Mouse (Mus musculus) embryonic facial prominence, embryonic 11.5 days (tissue): Measurements from ENCODE around the gene Oxt. TPM values are rescaled to one million over a fixed set of nuclear protein-coding genes. Genes with fewer than 3 reads are reported as not detected.

ENCODE experiments used
- ATAC-seq: fragments of 200-750 bp; cut with Nextera tagmentation; replicated peaks from 2 replicates; pipeline ENCODE4 v1.8.0; 2017; ENCODE audit warnings: low read depth; ENCODE audit not compliant: insufficient number of reproducible peaks, low FRiP score, low TSS enrichment
- DNase-seq: peaks from one replicate; pipeline ENCODE4 v3.0.0-alpha.2; 2015; ENCODE audit warnings: low spot score
- H3K27ac ChIP-seq: fragments of 300-500 bp; sonication (generic); replicated peaks from 2 replicates; pipeline ENCODE4 v1.5.1; 2014; ENCODE audit warnings: mild to moderate bottlenecking, low read depth, low read length, control low read depth
- H3K27me3 ChIP-seq: fragments of 300-500 bp; sonication (generic); 2 replicates; pipeline ENCODE4 v1.6.1; 2014; ENCODE audit warnings: mild to moderate bottlenecking, low read length, moderate library complexity, mixed read lengths; ENCODE audit not compliant: control insufficient read depth, insufficient read depth
- H3K36me3 ChIP-seq: fragments of 300-500 bp; sonication (generic); replicated peaks from 2 replicates; pipeline ENCODE4 v1.6.1; 2014; ENCODE audit warnings: low read depth, mild to moderate bottlenecking, low read length, moderate library complexity, mixed read lengths; ENCODE audit not compliant: control insufficient read depth, insufficient read depth
- H3K4me1 ChIP-seq: fragments of 300-500 bp; sonication (generic); 2 replicates; pipeline ENCODE4 v1.6.1; 2014; ENCODE audit warnings: low read length, mixed read lengths; ENCODE audit not compliant: control insufficient read depth, insufficient read depth
- H3K4me2 ChIP-seq: fragments of 300-500 bp; sonication (generic); 2 replicates; pipeline ENCODE4 v1.6.1; 2014; ENCODE audit warnings: low read depth, mild to moderate bottlenecking, control low read depth, low read length, moderate library complexity
- H3K4me3 ChIP-seq: fragments of 300-500 bp; sonication (generic); 2 replicates; pipeline ENCODE4 v1.5.1; 2014; ENCODE audit warnings: low read depth, low read length, control low read depth
- H3K9ac ChIP-seq: fragments of 300-500 bp; sonication (generic); replicated peaks from 2 replicates; pipeline ENCODE4 v1.6.1; 2014; ENCODE audit warnings: mild to moderate bottlenecking, control low read depth, low read length
- H3K9me3 ChIP-seq: fragments of 300-500 bp; sonication (generic); replicated peaks from 2 replicates; pipeline ENCODE4 v1.6.1; 2016; ENCODE audit warnings: mild to moderate bottlenecking, low read length, inconsistent platforms, mixed read lengths; ENCODE audit not compliant: control insufficient read depth
- whole genome bisulfite sequencing: fragments of 180-500 bp; shearing (Covaris S2); extraction: QIAGEN DNeasy Blood & Tissue Kit; methylation state at CpG from one replicate; pipeline ENCODE4 v1.1.7; 2014; 5-methylcytosine and 5-hydroxymethylcytosine counted together
- polyA plus RNA-seq: library from polyadenylated mRNA; unstranded; fragments of >200 nt; fragmentation: Nextera tagmentation; extraction: Ambion mirVana; gene quantifications from 2 replicates; pipeline ENCODE4 v1.2.1, GENCODE M21; 2014

Gene Oxt
- polyA plus RNA-seq, 1 experiment from 2014 or later = not detected

DNA sequence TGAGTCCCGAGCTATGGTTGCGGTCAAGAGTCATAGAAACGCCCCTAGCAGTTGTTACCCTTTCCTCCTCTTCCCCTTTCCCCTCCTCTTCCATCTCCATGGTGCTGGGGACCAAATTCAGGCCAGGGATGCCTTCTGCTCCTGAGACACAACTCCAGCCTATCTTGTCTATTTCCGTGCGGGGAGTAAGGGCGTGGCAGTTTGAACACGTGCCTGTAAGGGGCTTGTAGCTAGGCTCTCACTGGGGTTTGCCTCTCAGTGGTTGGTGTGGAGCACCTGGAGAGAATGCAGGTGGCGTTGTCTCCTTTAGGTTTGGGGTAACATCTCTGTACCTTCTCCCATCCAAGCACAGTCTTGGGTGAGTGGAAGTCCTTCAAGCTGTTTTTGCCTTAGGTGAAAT is 3.8 kb downstream of the Oxt start:
- peaks cover 6% of the 10 kb centered on the region; the same call in 1 of the 2 replicates for H3K4me1 ChIP-seq
- WGBS = 4% methylated on average over 8 of the region's 8 CpGs
- H3K4me2 ChIP-seq = no peak overlapping the region
- no peaks in the 10 kb centered on the region for H3K36me3 ChIP-seq
- no peak overlapping the region for H3K9ac ChIP-seq
- no peak overlapping the region for H3K4me3 ChIP-seq
- no peak for ATAC-seq
- no peak for DNase-seq
- peaks cover 73% of the 10 kb centered on the region for H3K27me3 ChIP-seq
- no peak overlapping the region for H3K27ac ChIP-seq
- no peaks in the 10 kb centered on the region for H3K9me3 ChIP-seq

DNA sequence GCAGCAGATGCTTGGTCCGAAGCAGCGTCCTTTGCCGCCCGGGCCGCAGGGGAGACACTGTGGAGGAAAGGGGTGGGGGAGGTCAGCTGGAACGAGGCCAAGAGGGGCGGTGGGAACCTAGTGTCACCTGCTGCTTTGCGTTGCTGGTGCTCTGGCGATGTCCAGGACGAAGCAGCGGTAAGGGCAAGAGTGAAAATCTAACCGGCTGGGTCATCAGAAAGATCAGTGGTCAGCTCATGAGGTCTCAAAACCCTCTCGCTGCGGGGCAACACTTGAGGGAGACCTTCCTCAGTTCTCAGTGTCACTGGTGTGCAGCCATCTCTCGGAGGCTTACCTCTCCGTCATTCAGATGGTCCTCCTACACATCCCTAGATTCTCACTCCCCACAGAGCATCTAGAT is 5.2 kb downstream of the Oxt start:
- Histone ChIP-seq H3K27me3 (peaks cover 62% of the 10 kb centered on the region), H3K9ac (no peak overlapping the region), H3K36me3 (no peaks in the 10 kb centered on the region), H3K4me2 (peak overlapping the region; percentile 34), H3K4me1 (peaks cover 6% of the 10 kb centered on the region; the same call in 1 of the 2 replicates), H3K4me3 (peak overlapping the region; percentile 21), H3K9me3 (no peaks in the 10 kb centered on the region), H3K27ac (no peak overlapping the region)
- WGBS = 2% methylated on average over 15 of the region's 16 CpGs
- ATAC-seq (no peak), DNase-seq (no peak)

DNA sequence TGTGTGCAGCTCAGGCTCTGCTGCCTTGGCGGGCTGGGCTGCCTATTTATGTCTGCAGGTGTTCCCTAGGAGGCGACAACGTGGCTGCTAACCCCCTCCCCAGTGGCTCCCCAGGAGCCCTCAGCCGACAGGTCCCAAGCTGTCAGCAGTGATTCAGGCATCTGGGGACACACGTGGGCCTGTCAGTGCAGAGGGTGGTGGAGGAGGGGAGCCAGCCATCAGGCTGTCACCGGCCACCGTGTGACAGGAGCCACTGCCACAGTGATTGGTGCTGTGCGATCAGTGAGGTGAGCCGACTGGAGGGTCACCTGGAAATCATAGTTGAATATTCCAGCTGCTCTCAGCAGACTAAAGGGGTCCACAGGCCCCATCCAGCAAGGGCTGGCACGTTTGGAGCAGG is 6.6 kb downstream of the Oxt start, which contains the start of gene Avp:
Gene Avp, minus strand, starts transcription at position 3 of the 400 bp plus-strand sequence.
- DNase-seq = no peak
- Histone ChIP-seq H3K4me3 (no peak within 1 kb of the TSS), H3K36me3 (no peaks in the 10 kb centered on the region)

DNA sequence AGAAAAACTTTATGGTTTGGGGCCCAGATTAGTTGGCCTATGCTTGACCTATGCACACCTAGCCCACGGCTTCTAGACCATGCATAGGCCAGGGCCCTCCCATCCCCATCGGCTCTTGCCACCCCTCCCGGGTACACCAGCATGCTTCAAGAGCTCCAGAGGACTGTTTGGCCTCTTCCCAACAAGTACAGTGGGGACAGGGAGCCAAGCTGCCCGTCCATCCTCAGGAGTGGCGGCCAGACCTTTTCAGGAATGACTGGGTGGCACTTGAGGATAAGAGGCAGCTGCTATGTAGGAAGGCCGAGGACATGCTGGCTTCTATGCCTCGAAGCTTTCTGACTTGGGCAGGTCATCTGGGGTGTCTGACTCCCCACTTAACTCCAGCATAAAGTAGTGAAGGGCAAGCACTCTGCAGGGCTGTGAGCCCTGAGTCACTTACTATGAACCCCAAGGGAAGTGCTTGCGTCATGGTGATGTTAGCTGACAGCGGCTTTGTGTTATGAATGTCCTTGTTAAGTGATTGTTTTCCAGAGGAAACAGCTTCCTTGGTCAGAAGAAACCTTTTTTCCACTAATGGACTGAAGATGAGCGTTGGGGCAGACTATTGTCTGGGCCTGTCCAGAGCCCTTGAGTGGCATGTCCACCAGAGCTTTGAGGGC is 8.1 kb downstream of the Oxt start:
- Histone ChIP-seq H3K4me1 (peaks cover 6% of the 10 kb centered on the region; the same call in 1 of the 2 replicates), H3K27me3 (peaks cover 39% of the 10 kb centered on the region), H3K4me2 (no peak overlapping the region), H3K9me3 (no peaks in the 10 kb centered on the region), H3K27ac (no peak overlapping the region), H3K4me3 (no peak overlapping the region), H3K36me3 (no peaks in the 10 kb centered on the region), H3K9ac (no peak overlapping the region)
- ATAC-seq = no peak
- DNase-seq = no peak
- WGBS = 84% methylated on average over 10 of the region's 10 CpGs

More for the DNA sequence above, 6.6 kb downstream of the Oxt start, which contains the start of gene Avp:
- Histone ChIP-seq H3K4me2 (no peak within 1 kb of the TSS), H3K9me3 (no peaks in the 10 kb centered on the region), H3K4me1 (peaks cover 6% of the 10 kb centered on the region; the same call in 1 of the 2 replicates), H3K9ac (no peak within 1 kb of the TSS), H3K27ac (no peak within 1 kb of the TSS), H3K27me3 (peaks cover 51% of the 10 kb centered on the region)
- ATAC-seq = no peak
- 34% methylated on average over 10 of the region's 10 CpGs for WGBS

DNA sequence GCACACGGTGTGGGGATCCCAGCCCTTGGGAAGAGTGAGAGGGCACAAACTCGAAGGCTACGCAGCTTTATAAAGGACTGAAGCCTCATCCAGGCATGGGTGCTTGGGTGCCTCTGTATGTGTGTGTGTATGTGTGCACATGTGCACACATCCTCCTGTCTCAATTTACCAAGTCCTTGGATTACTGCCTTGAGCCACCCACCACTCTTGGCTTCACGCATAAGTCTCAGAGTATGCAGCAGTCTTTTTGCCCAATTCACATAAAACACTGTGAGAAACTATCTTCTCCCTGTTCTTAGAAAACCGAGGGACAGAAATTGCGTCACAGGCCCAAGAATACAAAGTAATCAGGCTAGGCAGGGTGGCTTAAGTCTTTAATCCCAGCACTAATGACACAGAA is 10.0 kb downstream of the Oxt start:
- WGBS = 84% methylated on average over 6 of the region's 6 CpGs
- ATAC-seq (no peak), DNase-seq (no peak)
- no peaks in the 10 kb centered on the region for H3K4me1 ChIP-seq
- H3K9ac ChIP-seq = no peak overlapping the region
- no peaks in the 10 kb centered on the region; the same call in 1 of the 2 replicates for H3K36me3 ChIP-seq
- peaks cover 20% of the 10 kb centered on the region for H3K27me3 ChIP-seq
- H3K9me3 ChIP-seq = no peaks in the 10 kb centered on the region
- H3K4me2 ChIP-seq = no peak overlapping the region
- H3K4me3 ChIP-seq = no peak overlapping the region
- no peak overlapping the region for H3K27ac ChIP-seq

DNA sequence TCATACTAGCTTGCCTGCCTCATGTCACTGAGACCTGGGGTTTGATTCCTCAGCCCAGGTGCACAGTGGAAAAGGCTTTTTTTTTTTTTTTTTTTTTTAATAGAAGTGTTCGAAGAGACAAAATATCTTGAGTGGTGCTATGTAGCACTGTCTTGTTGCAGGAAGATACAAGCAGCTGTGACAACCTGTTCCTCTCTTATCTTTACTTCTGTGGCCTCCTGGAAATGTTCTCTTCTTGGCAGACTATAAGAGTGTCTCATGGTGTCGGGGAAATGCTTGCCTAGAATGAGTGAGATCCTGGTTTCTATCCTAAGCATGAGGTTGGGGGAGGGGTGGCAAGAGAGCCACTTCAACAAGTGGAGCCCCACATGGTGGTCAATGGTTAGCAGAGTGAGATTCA is 12.4 kb downstream of the Oxt start:
- no peak overlapping the region for H3K9ac ChIP-seq
- H3K4me2 ChIP-seq = no peak overlapping the region
- no peaks in the 10 kb centered on the region for H3K9me3 ChIP-seq
- no peaks in the 10 kb centered on the region; the same call in 1 of the 2 replicates for H3K36me3 ChIP-seq
- H3K4me1 ChIP-seq = no peaks in the 10 kb centered on the region
- no peak overlapping the region for H3K4me3 ChIP-seq
- 77% methylated on average over 2 of the region's 2 CpGs for WGBS
- no peak overlapping the region for H3K27ac ChIP-seq
- ATAC-seq (no peak), DNase-seq (no peak)
- H3K27me3 ChIP-seq = no peaks in the 10 kb centered on the region

DNA sequence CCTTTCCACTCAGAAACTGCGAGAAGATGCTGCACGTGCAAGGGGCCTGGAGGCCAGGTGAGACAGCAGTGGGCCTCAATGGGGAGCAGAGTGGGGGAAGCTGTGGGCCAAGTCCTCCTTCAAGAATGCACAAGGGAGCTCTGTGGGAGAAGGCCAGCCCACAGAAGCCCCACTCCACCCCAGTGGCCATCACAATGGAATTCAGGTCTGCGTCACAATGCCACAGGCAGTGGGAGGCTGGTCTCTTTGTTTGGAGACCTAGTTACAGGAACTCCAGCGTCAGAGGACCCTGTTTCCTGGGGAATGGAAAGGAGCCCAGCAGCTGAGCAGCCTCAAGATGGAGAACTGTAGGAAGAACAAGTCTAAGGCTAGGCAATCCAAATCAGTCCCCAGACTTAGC is 13.2 kb downstream of the Oxt start:
- no peaks in the 10 kb centered on the region; the same call in 1 of the 2 replicates for H3K36me3 ChIP-seq
- no peak overlapping the region for H3K27ac ChIP-seq
- no peak overlapping the region for H3K4me3 ChIP-seq
- H3K9ac ChIP-seq = no peak overlapping the region
- 75% methylated on average over 4 of the region's 4 CpGs for WGBS
- H3K4me2 ChIP-seq = no peak overlapping the region
- no peaks in the 10 kb centered on the region for H3K27me3 ChIP-seq
- no peaks in the 10 kb centered on the region for H3K9me3 ChIP-seq
- no peaks in the 10 kb centered on the region for H3K4me1 ChIP-seq
- ATAC-seq (no peak), DNase-seq (no peak)

DNA sequence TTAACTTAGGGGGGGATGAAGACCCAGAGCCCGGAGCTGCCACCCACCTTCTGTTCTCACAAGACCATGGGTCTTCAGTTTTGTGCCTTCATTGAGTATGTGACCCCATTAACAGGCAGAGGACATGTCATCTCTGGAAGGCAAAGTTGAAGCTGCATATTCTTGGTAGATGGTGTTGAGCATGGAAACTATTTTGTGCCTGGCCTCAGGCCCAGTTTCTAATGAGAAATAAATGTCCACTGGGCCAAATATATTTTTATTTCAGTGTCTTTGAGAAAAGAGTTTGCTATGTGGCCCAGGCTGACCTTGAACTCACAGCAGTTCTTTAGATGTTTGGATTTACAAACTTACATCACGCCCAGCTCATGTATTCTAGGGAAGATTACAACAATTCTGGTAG is 13.8 kb downstream of the Oxt start:
- 92% methylated on average over 2 of the region's 2 CpGs for WGBS
- Histone ChIP-seq H3K36me3 (no peaks in the 10 kb centered on the region; the same call in 1 of the 2 replicates), H3K4me2 (no peak overlapping the region), H3K27me3 (no peaks in the 10 kb centered on the region), H3K4me1 (no peaks in the 10 kb centered on the region), H3K9ac (no peak overlapping the region), H3K4me3 (no peak overlapping the region), H3K9me3 (no peaks in the 10 kb centered on the region), H3K27ac (no peak overlapping the region)
- no peak for ATAC-seq
- no peak for DNase-seq
